In the genomic region with DNA sequence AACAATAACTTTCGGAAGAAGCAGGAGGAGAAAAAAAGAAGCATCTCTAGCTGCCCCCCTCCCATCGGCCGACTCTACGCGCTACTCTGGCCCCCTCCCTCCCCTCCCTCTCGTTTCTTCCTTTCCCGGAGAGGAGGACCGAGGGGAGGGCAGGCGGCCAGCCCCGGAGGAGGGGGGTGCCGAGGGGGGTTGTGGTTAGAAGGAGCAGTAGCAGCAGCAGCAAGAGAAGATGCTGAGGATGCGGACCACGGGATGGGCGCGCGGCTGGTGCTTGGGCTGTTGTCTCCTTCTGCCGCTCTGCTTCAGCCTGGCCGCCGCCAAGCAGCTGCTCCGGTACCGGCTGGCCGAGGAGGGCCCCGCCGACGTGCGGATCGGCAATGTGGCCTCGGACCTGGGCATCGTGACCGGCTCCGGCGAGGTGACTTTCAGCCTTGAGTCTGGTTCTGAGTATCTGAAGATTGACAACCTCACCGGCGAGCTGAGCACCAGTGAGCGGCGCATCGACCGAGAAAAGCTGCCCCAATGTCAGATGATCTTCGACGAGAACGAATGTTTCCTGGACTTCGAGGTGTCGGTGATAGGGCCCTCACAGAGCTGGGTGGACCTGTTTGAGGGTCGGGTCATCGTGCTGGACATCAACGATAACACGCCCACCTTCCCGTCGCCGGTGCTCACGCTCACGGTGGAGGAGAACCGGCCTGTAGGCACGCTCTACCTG, we compare ENCODE assay signal across 8 mouse cellular contexts. TPM values are rescaled to one million over a fixed set of nuclear protein-coding genes. Genes with fewer than 3 reads are reported as not detected.
DNase-seq lines count a peak whose midpoint lies in the region; ATAC-seq and TF ChIP-seq lines count a peak whose summit lies in the region.

No protein-coding gene starts in this region.

- ATAC-seq in forebrain, embryonic 16.5 days, result no peak
- ATAC-seq in erythroid progenitor cell, adult 5-6 weeks (replicated peaks; ENCODE audit: low FRiP score, poor library complexity, severe bottlenecking), result no peak

- peaks cover 0 to 5% of the 10 kb centered on the region in 2 experiments; a peak in 2 of 4 replicates for H3K4me1 ChIP-seq in ES-E14 (ENCODE audit: control insufficient read depth in 2 of 2, insufficient read depth in 2 of 2, low read length in 2 of 2, poor library complexity in 1 of 2)
- H3K4me1 ChIP-seq in forebrain, embryonic 16.5 days (replicated peaks; ENCODE audit: control insufficient read depth, insufficient read depth, low read length), result peaks cover 29% of the 10 kb centered on the region
- peaks cover 2% of the 10 kb centered on the region; the same call in 1 of the 2 replicates for H3K4me1 ChIP-seq in small intestine, adult 2 months (ENCODE audit: control insufficient read depth, insufficient read depth, insufficient read length, low read length)

- no peaks in the 10 kb centered on the region for H3K36me3 ChIP-seq in ES-E14 (ENCODE audit: control insufficient read depth, insufficient read depth, low read length, poor library complexity, severe bottlenecking)
- no peaks in the 10 kb centered on the region for H3K36me3 ChIP-seq in forebrain, embryonic 16.5 days (ENCODE audit: control insufficient read depth, insufficient read depth)
- no peaks in the 10 kb centered on the region for H3K36me3 ChIP-seq in small intestine, adult 2 months (ENCODE audit: control insufficient read depth, insufficient read depth, low read length)

- DNase-seq in ES-E14 (ENCODE audit: low read depth, low spot score), result no peak
- peak; percentile 59 for DNase-seq in brain, adult 2 months (ENCODE audit: low read depth, low spot score)
- DNase-seq in heart, postnatal 4 days, result peak; percentile 75
- peak; percentile 65 to 73 for DNase-seq in left cerebral cortex, adult 2 months (ENCODE audit: extremely low spot score in 1 of 2, low spot score in 2 of 2)
- peak; percentile 21 for DNase-seq in mesoderm, embryonic 11.5 days (ENCODE audit: low read depth, low spot score)

- no peak overlapping the region for H3K27ac ChIP-seq in ES-E14 (ENCODE audit: insufficient read depth, low read depth, low read length, poor library complexity, severe bottlenecking)
- H3K27ac ChIP-seq in forebrain, embryonic 16.5 days (ENCODE audit: low read length), result peak overlapping the region; percentile 82
- peak overlapping the region; percentile 89 for H3K27ac ChIP-seq in left cerebral cortex, adult 2 months
- H3K27ac ChIP-seq in small intestine, adult 2 months (ENCODE audit: insufficient read depth, low read depth, low read length), result peak overlapping the region; percentile 52; the same call in 1 of the 2 replicates

- H3K4me2 ChIP-seq in forebrain, embryonic 16.5 days (ENCODE audit: low read length), result peak overlapping the region; percentile 95

- intact Hi-C loops in left cerebral cortex, adult 2 months (cut with DNase I), result loop anchor here (5.0 to 10.0 kb wide), 11 partner anchors 98 to 1512 kb away; no protein-coding TSS in a partner anchor

- no peak for TF ChIP-seq POLR2A in small intestine, adult 2 months (IDR thresholded peaks at IDR 0.05; ENCODE audit: low read depth, low read length)

- no peaks in the 10 kb centered on the region for H3K9me3 ChIP-seq in ES-E14 (ENCODE audit: control insufficient read depth, insufficient read depth, low read depth, low read length)
- no peaks in the 10 kb centered on the region for H3K9me3 ChIP-seq in forebrain, embryonic 16.5 days (ENCODE audit: control insufficient read depth, low read length)

- no peak overlapping the region for H3K9ac ChIP-seq in ES-E14 (ENCODE audit: insufficient read depth, low read depth, low read length, poor library complexity, severe bottlenecking)
- peak overlapping the region; percentile 80 for H3K9ac ChIP-seq in forebrain, embryonic 16.5 days (replicated peaks; ENCODE audit: low read depth, low read length)

- WGBS in forebrain, embryonic 16.5 days, result under 1% methylated on average over 53 of the region's 54 CpGs
- 2% methylated on average over 54 of the region's 54 CpGs for WGBS in small intestine, adult 2 months

- TF ChIP-seq CTCF in left cerebral cortex, adult 2 months (IDR thresholded peaks at IDR 0.05), result no peak
- TF ChIP-seq CTCF in small intestine, adult 2 months (IDR thresholded peaks at IDR 0.05; ENCODE audit: extremely low read depth, insufficient read length, insufficient replicate concordance, low read depth, low read length), result no peak

- H3K4me3 ChIP-seq in ES-E14 (ENCODE audit: insufficient read depth in 1 of 2, low read depth in 1 of 2, low read length in 2 of 2, poor library complexity in 1 of 2, severe bottlenecking in 1 of 2), result peak overlapping the region; percentile 26 to 65; a peak in 2 of 4 replicates
- peak overlapping the region; percentile 79 for H3K4me3 ChIP-seq in forebrain, embryonic 16.5 days (replicated peaks; ENCODE audit: low read length)
- H3K4me3 ChIP-seq in left cerebral cortex, adult 2 months, result peak overlapping the region; percentile 86
- peak overlapping the region; percentile 82 for H3K4me3 ChIP-seq in small intestine, adult 2 months (ENCODE audit: low read depth, low read length)

- no peaks in the 10 kb centered on the region for H3K27me3 ChIP-seq in forebrain, embryonic 16.5 days (replicated peaks; ENCODE audit: control insufficient read depth, insufficient read depth, low read length)
- H3K27me3 ChIP-seq in small intestine, adult 2 months (ENCODE audit: control insufficient read depth, insufficient read depth, low read length), result peaks cover 38% of the 10 kb centered on the region

- in situ Hi-C loops in ES-E14 (cut with MboI; ENCODE audit: low sequenced_read_pairs in 2 of 2, unreplicated experiment in 2 of 2), result no loop called here

TF ChIP-seq in ES-E14, 5 proteins besides CTCF, POLR2A, EP300 and RAD21:
- TF ChIP-seq MAFK (IDR thresholded peaks at IDR 0.05; ENCODE audit: insufficient read depth, low read depth, low read length) (no peak), CHD2 (IDR thresholded peaks at IDR 0.05; ENCODE audit: low read depth, low read length) (no peak), ZNF384 (IDR thresholded peaks at IDR 0.05; ENCODE audit: low read depth, low read length) (no peak), ZC3H11A (IDR thresholded peaks at IDR 0.05; ENCODE audit: borderline replicate concordance, low read depth, low read length) (no peak), HCFC1 (IDR thresholded peaks at IDR 0.05; ENCODE audit: borderline replicate concordance, insufficient read depth, low read length) (no peak)

RNA-seq across cellular contexts. Expression of a gene that starts 1.3 kb away (rescaled TPM):
- 1.4 and 11.9 TPM in 2 replicates for total RNA-seq in ES-E14 (2012; rRNA removed)
- polyA plus RNA-seq in forebrain, embryonic 16.5 days (2015; fragmentation: Nextera tagmentation; extraction: Ambion mirVana), result 11.4 and 16.0 TPM in 2 replicates
- total RNA-seq in heart, postnatal 4 days (2021), result 100 to 1,000 TPM; 148 to 160 TPM
- 100 to 1,000 TPM; 169 to 170 TPM for total RNA-seq in left cerebral cortex, adult 2 months (2021)
- polyA plus RNA-seq in small intestine, adult 2 months (2012; rRNA removed), result 3.5 and 4.4 TPM in 2 replicates
- not detected in 2 replicates for total RNA-seq in erythroid progenitor cell, adult 5-6 weeks (2015; ENCODE audit: low replicate concordance)
- 1.8 TPM in 1 of 2 replicates, not detected in the other for total RNA-seq in erythroid progenitor cell, adult 5-6 weeks (2017; ENCODE audit: low replicate concordance)

Comparison
In these comparisons a context has a peak if more than half of its experiments do, and no peak if none do; other contexts are left out.
1. RNA of a gene that starts 1.3 kb away (total RNA-seq): 169 to 170 TPM in left cerebral cortex, adult 2 months and 148 to 160 TPM in heart, postnatal 4 days; 1.4 to 11.9 TPM in ES-E14 and 1.8 TPM in erythroid progenitor cell, adult 5-6 weeks; every median in the first group is over 10 times any median in the second.
2. Peak in every context shown above with its lines, with median percentiles within 50 percentile points of each other: H3K4me3 ChIP-seq.